Mouse (Mus musculus): ENCODE measurements at regions not wholly inside any gene's neighbourhood (a gene's known extent, or its start where the extent isn't known, plus 50 kb on each side); places are given as distances from the start of the nearest gene placed in this dataset.
A peak's percentile ranks its signal among the peaks of the same experiment; 100 is the strongest.

GRCm38 (mm10) chr10:109500861-109501260, 490.1 kb upstream of the Syt1 start:
- H3K9ac ChIP-seq (ENCODE audit: low read length): no peak overlapping the region
- no peaks in the 10 kb centered on the region for H3K36me3 ChIP-seq (ENCODE audit: control insufficient read depth, insufficient read depth, low read length)
- DNase-seq (ENCODE audit: low spot score) (no peak), ATAC-seq (replicated peaks; ENCODE audit: low FRiP score) (no peak)
- no peak overlapping the region for H3K4me3 ChIP-seq (ENCODE audit: low read depth, low read length)
- no peak overlapping the region for H3K27ac ChIP-seq (ENCODE audit: low read depth, low read length)
- H3K4me2 ChIP-seq (ENCODE audit: low read depth, low read length, severe bottlenecking): no peak overlapping the region
- no peaks in the 10 kb centered on the region for H3K4me1 ChIP-seq (replicated peaks; ENCODE audit: control insufficient read depth, insufficient read depth, low read length)
- no peaks in the 10 kb centered on the region for H3K27me3 ChIP-seq (ENCODE audit: control insufficient read depth, insufficient read depth, low read length)
- H3K9me3 ChIP-seq (ENCODE audit: control insufficient read depth, low read length): no peaks in the 10 kb centered on the region

GRCm38 (mm10) chr10:109498301-109498700, 487.5 kb upstream of the Syt1 start:
- DNase-seq (ENCODE audit: low spot score) (no peak), ATAC-seq (replicated peaks; ENCODE audit: low FRiP score) (no peak)
- Histone ChIP-seq H3K4me1 (replicated peaks; ENCODE audit: control insufficient read depth, insufficient read depth, low read length) (no peaks in the 10 kb centered on the region), H3K36me3 (ENCODE audit: control insufficient read depth, insufficient read depth, low read length) (no peaks in the 10 kb centered on the region), H3K9ac (ENCODE audit: low read length) (no peak overlapping the region), H3K4me2 (ENCODE audit: low read depth, low read length, severe bottlenecking) (no peak overlapping the region), H3K27me3 (ENCODE audit: control insufficient read depth, insufficient read depth, low read length) (no peaks in the 10 kb centered on the region), H3K4me3 (ENCODE audit: low read depth, low read length) (no peak overlapping the region), H3K27ac (ENCODE audit: low read depth, low read length) (no peak overlapping the region), H3K9me3 (ENCODE audit: control insufficient read depth, low read length) (no peaks in the 10 kb centered on the region)
- 69% methylated on average over 3 of the region's 3 CpGs for WGBS

- 83% methylated on average over 10 of the region's 10 CpGs for WGBS
- Histone ChIP-seq H3K27ac (ENCODE audit: low read depth, low read length) (no peak overlapping the region), H3K27me3 (ENCODE audit: control insufficient read depth, insufficient read depth, low read length) (no peaks in the 10 kb centered on the region), H3K4me2 (ENCODE audit: low read depth, low read length, severe bottlenecking) (no peak overlapping the region), H3K4me3 (ENCODE audit: low read depth, low read length) (no peak overlapping the region), H3K9ac (ENCODE audit: low read length) (no peak overlapping the region), H3K9me3 (ENCODE audit: control insufficient read depth, low read length) (no peaks in the 10 kb centered on the region), H3K36me3 (ENCODE audit: control insufficient read depth, insufficient read depth, low read length) (no peaks in the 10 kb centered on the region), H3K4me1 (replicated peaks; ENCODE audit: control insufficient read depth, insufficient read depth, low read length) (no peaks in the 10 kb centered on the region)
- ATAC-seq (replicated peaks; ENCODE audit: low FRiP score) (no peak; the same call in 1 of the 2 replicates), DNase-seq (ENCODE audit: low spot score) (no peak)
Measured at GRCm38 (mm10) chr10:109496161-109496560, 485.4 kb upstream of the Syt1 start.

- Histone ChIP-seq H3K9ac (ENCODE audit: low read length) (no peak overlapping the region), H3K4me3 (ENCODE audit: low read depth, low read length) (no peak overlapping the region), H3K4me2 (ENCODE audit: low read depth, low read length, severe bottlenecking) (no peak overlapping the region), H3K27ac (ENCODE audit: low read depth, low read length) (no peak overlapping the region), H3K27me3 (ENCODE audit: control insufficient read depth, insufficient read depth, low read length) (no peaks in the 10 kb centered on the region), H3K9me3 (ENCODE audit: control insufficient read depth, low read length) (no peaks in the 10 kb centered on the region), H3K36me3 (ENCODE audit: control insufficient read depth, insufficient read depth, low read length) (no peaks in the 10 kb centered on the region), H3K4me1 (replicated peaks; ENCODE audit: control insufficient read depth, insufficient read depth, low read length) (no peaks in the 10 kb centered on the region)
- ATAC-seq (replicated peaks; ENCODE audit: low FRiP score): no peak
- WGBS: 66% methylated on average over 4 of the region's 4 CpGs
- no peak for DNase-seq (ENCODE audit: low spot score)
Measured at GRCm38 (mm10) chr10:109490765-109491164, 480.0 kb upstream of the Syt1 start.

GRCm38 (mm10) chr10:109488000-109488399, 477.2 kb upstream of the Syt1 start:
- ATAC-seq (replicated peaks; ENCODE audit: low FRiP score): no peak
- no peaks in the 10 kb centered on the region for H3K4me1 ChIP-seq (replicated peaks; ENCODE audit: control insufficient read depth, insufficient read depth, low read length)
- no peak overlapping the region for H3K9ac ChIP-seq (ENCODE audit: low read length)
- WGBS: 97% methylated on average over 1 of the region's 1 CpGs
- no peaks in the 10 kb centered on the region for H3K9me3 ChIP-seq (ENCODE audit: control insufficient read depth, low read length)
- no peak overlapping the region for H3K4me3 ChIP-seq (ENCODE audit: low read depth, low read length)
- DNase-seq (ENCODE audit: low spot score): no peak
- H3K36me3 ChIP-seq (ENCODE audit: control insufficient read depth, insufficient read depth, low read length): no peaks in the 10 kb centered on the region
- no peak overlapping the region for H3K4me2 ChIP-seq (ENCODE audit: low read depth, low read length, severe bottlenecking)
- H3K27ac ChIP-seq (ENCODE audit: low read depth, low read length): no peak overlapping the region
- no peaks in the 10 kb centered on the region for H3K27me3 ChIP-seq (ENCODE audit: control insufficient read depth, insufficient read depth, low read length)

GRCm38 (mm10) chr10:109486917-109487604, 476.3 kb upstream of the Syt1 start:
- H3K4me3 ChIP-seq (ENCODE audit: low read depth, low read length): no peak overlapping the region
- 88% methylated on average over 7 of the region's 7 CpGs for WGBS
- no peak overlapping the region for H3K4me2 ChIP-seq (ENCODE audit: low read depth, low read length, severe bottlenecking)
- no peaks in the 10 kb centered on the region for H3K27me3 ChIP-seq (ENCODE audit: control insufficient read depth, insufficient read depth, low read length)
- no peaks in the 10 kb centered on the region for H3K36me3 ChIP-seq (ENCODE audit: control insufficient read depth, insufficient read depth, low read length)
- no peak overlapping the region for H3K9ac ChIP-seq (ENCODE audit: low read length)
- ATAC-seq (replicated peaks; ENCODE audit: low FRiP score) (no peak), DNase-seq (ENCODE audit: low spot score) (no peak)
- no peaks in the 10 kb centered on the region for H3K4me1 ChIP-seq (replicated peaks; ENCODE audit: control insufficient read depth, insufficient read depth, low read length)
- H3K27ac ChIP-seq (ENCODE audit: low read depth, low read length): no peak overlapping the region
- no peaks in the 10 kb centered on the region for H3K9me3 ChIP-seq (ENCODE audit: control insufficient read depth, low read length)

- no peak overlapping the region for H3K9ac ChIP-seq (ENCODE audit: low read length)
- H3K27ac ChIP-seq (ENCODE audit: low read depth, low read length): no peak overlapping the region
- H3K4me3 ChIP-seq (ENCODE audit: low read depth, low read length): no peak overlapping the region
- DNase-seq (ENCODE audit: low spot score): no peak
- no peaks in the 10 kb centered on the region for H3K36me3 ChIP-seq (ENCODE audit: control insufficient read depth, insufficient read depth, low read length)
- 0 out of 2 replicates have a peak, but pooled peaks have one; percentile 59 for ATAC-seq (replicated peaks; ENCODE audit: low FRiP score)
- H3K27me3 ChIP-seq (ENCODE audit: control insufficient read depth, insufficient read depth, low read length): no peaks in the 10 kb centered on the region
- H3K4me1 ChIP-seq (replicated peaks; ENCODE audit: control insufficient read depth, insufficient read depth, low read length): no peaks in the 10 kb centered on the region
- H3K9me3 ChIP-seq (ENCODE audit: control insufficient read depth, low read length): no peaks in the 10 kb centered on the region
- no peak overlapping the region for H3K4me2 ChIP-seq (ENCODE audit: low read depth, low read length, severe bottlenecking)
Measured at GRCm38 (mm10) chr10:109480551-109480950, 469.8 kb upstream of the Syt1 start.

GRCm38 (mm10) chr10:109479941-109480340, 469.2 kb upstream of the Syt1 start:
- H3K4me1 ChIP-seq (replicated peaks; ENCODE audit: control insufficient read depth, insufficient read depth, low read length): no peaks in the 10 kb centered on the region
- no peaks in the 10 kb centered on the region for H3K27me3 ChIP-seq (ENCODE audit: control insufficient read depth, insufficient read depth, low read length)
- 84% methylated on average over 5 of the region's 5 CpGs for WGBS
- 0 out of 2 replicates have a peak, but pooled peaks have one; percentile 26 for ATAC-seq (replicated peaks; ENCODE audit: low FRiP score)
- H3K9me3 ChIP-seq (ENCODE audit: control insufficient read depth, low read length): no peaks in the 10 kb centered on the region
- no peaks in the 10 kb centered on the region for H3K36me3 ChIP-seq (ENCODE audit: control insufficient read depth, insufficient read depth, low read length)
- H3K9ac ChIP-seq (ENCODE audit: low read length): no peak overlapping the region
- H3K4me3 ChIP-seq (ENCODE audit: low read depth, low read length): no peak overlapping the region
- no peak for DNase-seq (ENCODE audit: low spot score)
- H3K4me2 ChIP-seq (ENCODE audit: low read depth, low read length, severe bottlenecking): no peak overlapping the region
- H3K27ac ChIP-seq (ENCODE audit: low read depth, low read length): no peak overlapping the region

- WGBS: 77% methylated on average over 3 of the region's 3 CpGs
- Histone ChIP-seq H3K4me1 (replicated peaks; ENCODE audit: control insufficient read depth, insufficient read depth, low read length) (no peaks in the 10 kb centered on the region), H3K36me3 (ENCODE audit: control insufficient read depth, insufficient read depth, low read length) (no peaks in the 10 kb centered on the region), H3K9me3 (ENCODE audit: control insufficient read depth, low read length) (no peaks in the 10 kb centered on the region), H3K27ac (ENCODE audit: low read depth, low read length) (no peak overlapping the region), H3K4me3 (ENCODE audit: low read depth, low read length) (no peak overlapping the region), H3K9ac (ENCODE audit: low read length) (no peak overlapping the region), H3K27me3 (ENCODE audit: control insufficient read depth, insufficient read depth, low read length) (no peaks in the 10 kb centered on the region), H3K4me2 (ENCODE audit: low read depth, low read length, severe bottlenecking) (no peak overlapping the region)
- DNase-seq (ENCODE audit: low spot score): no peak
- ATAC-seq (replicated peaks; ENCODE audit: low FRiP score): no peak
Measured at GRCm38 (mm10) chr10:109466516-109466915, 455.7 kb upstream of the Syt1 start.

Data from forebrain, embryonic 11.5 days (tissue).